Mouse (Mus musculus) limb, embryonic 14.5 days (tissue): ENCODE results near the gene Lpp. TPM values are rescaled to one million over a fixed set of nuclear protein-coding genes. Genes with fewer than 3 reads are reported as not detected.

Source experiments
- ATAC-seq: fragments of 200-750 bp; cut with Nextera tagmentation; 2 replicates; pipeline ENCODE4 v1.8.0; 2017; ENCODE audit warnings: low read depth, moderate number of reproducible peaks, moderate TSS enrichment; ENCODE audit not compliant: low FRiP score
- DNase-seq: peaks from one replicate; pipeline ENCODE4 v3.0.0-alpha.2; 2015; ENCODE audit warnings: low spot score
- H3K27ac ChIP-seq: fragments of 300-500 bp; sonication (generic); replicated peaks from 2 replicates; pipeline ENCODE4 v1.5.1; 2014; ENCODE audit warnings: low read depth, mild to moderate bottlenecking, low read length, moderate library complexity, mixed read lengths
- H3K27me3 ChIP-seq: fragments of 300-500 bp; sonication (generic); 2 replicates; pipeline ENCODE4 v1.6.1; 2014; ENCODE audit warnings: low read length, mixed read lengths; ENCODE audit not compliant: control insufficient read depth, insufficient read depth
- H3K36me3 ChIP-seq: fragments of 300-500 bp; sonication (generic); 2 replicates; pipeline ENCODE4 v1.6.1; 2014; ENCODE audit warnings: mild to moderate bottlenecking, low read length, moderate library complexity, mixed read lengths; ENCODE audit not compliant: control insufficient read depth, insufficient read depth
- H3K4me1 ChIP-seq: fragments of 300-500 bp; sonication (generic); 2 replicates; pipeline ENCODE4 v1.6.1; 2014; ENCODE audit warnings: antibody characterized with exemption, low read length, mixed read lengths; ENCODE audit not compliant: control insufficient read depth, insufficient read depth
- H3K4me2 ChIP-seq: fragments of 300-500 bp; sonication (generic); replicated peaks from 2 replicates; pipeline ENCODE4 v1.6.1; 2014; ENCODE audit warnings: low read depth, mild to moderate bottlenecking, low read length, moderate library complexity; ENCODE audit not compliant: severe bottlenecking
- H3K4me3 ChIP-seq: fragments of 300-500 bp; sonication (generic); replicated peaks from 2 replicates; pipeline ENCODE4 v1.5.1; 2014; ENCODE audit warnings: low read length
- H3K9ac ChIP-seq: fragments of 300-500 bp; sonication (generic); 2 replicates; pipeline ENCODE4 v1.6.1; 2014; ENCODE audit warnings: mild to moderate bottlenecking, low read depth, low read length, moderate library complexity; ENCODE audit not compliant: severe bottlenecking
- H3K9me3 ChIP-seq: fragments of 300-500 bp; sonication (generic); 2 replicates; pipeline ENCODE4 v1.6.1; 2016; ENCODE audit warnings: low read length; ENCODE audit not compliant: control insufficient read depth
- POLR2A ChIP-seq: fragments of 200-500 bp; IDR thresholded peaks from 2 replicates; pipeline ENCODE4 v1.8.0; 2012; ENCODE audit warnings: inconsistent platforms, mild to moderate bottlenecking, moderate library complexity, borderline replicate concordance; ENCODE audit not compliant: insufficient read depth, insufficient read length; ENCODE audit errors: extremely low read depth
- WGBS: fragments of 180-500 bp; shearing (Covaris S2); extraction: QIAGEN DNeasy Blood & Tissue Kit; methylation state at CpG from one replicate; pipeline ENCODE4 v1.1.7; 2014; 5-methylcytosine and 5-hydroxymethylcytosine counted together
- polyA plus RNA-seq, 2 experiments: library from polyadenylated mRNA; depleted of rRNA in 1 of 2; stranded (reverse) in 1 of 2; unstranded in 1 of 2; fragments of >200 nt; fragmentation: Nextera tagmentation in 1 of 2; extraction: Ambion mirVana in 1 of 2; gene quantifications; 2 replicates each; pipeline versions ENCODE4 v1.2.1 to v1.2.3; 2012 to 2014

Lpp gene
- polyA plus RNA-seq, 2 experiments: 15.1 to 46.7 TPM

DNA sequence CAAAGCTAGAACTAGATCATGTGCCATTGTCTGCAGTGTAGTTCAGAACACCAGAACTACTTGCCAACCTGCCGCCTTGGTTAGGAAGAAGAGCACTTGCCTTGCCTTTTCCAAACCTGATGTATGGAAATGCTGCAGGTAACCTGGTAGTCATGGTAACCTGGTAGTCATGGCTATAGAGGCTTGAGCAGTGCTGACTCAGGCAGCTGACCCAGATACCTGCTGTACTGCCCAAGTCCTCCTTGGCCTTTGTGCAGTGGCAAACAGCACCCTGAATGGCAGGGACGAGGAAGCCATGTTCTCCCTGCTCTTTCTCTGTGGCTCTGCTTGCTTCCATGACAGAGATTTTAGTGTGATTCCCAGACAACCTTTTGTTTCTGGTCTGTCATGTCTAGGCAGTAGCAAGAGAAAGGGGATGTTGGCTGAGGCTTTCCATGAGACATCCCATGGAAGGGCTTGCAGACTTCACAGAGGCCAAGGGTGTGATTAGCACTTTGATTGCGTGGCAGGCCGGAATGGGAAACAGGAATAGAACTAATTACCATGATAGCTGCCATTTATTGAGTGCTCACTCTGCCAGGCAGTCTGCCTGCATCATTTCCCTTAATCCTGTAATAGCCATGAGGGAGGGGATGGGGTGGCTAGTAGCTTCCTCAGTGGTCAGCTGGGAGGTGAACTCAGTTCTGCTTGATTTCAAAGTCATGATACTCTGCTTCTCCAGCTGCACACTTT, 28.5 kb downstream of the Lpp start:
- Histone ChIP-seq H3K36me3 (0 out of 2 replicates have a peak, but pooled peaks cover 2% of the 10 kb centered on the region), H3K9me3 (no peaks in the 10 kb centered on the region), H3K4me1 (peaks cover 17% of the 10 kb centered on the region), H3K27me3 (no peaks in the 10 kb centered on the region), H3K4me2 (no peak overlapping the region), H3K9ac (no peak overlapping the region), H3K27ac (no peak overlapping the region), H3K4me3 (no peak overlapping the region)
- TF ChIP-seq POLR2A: no peak
- DNase-seq: no peak
- no peak for ATAC-seq
- WGBS: 65% methylated on average over 4 of the region's 4 CpGs

DNA sequence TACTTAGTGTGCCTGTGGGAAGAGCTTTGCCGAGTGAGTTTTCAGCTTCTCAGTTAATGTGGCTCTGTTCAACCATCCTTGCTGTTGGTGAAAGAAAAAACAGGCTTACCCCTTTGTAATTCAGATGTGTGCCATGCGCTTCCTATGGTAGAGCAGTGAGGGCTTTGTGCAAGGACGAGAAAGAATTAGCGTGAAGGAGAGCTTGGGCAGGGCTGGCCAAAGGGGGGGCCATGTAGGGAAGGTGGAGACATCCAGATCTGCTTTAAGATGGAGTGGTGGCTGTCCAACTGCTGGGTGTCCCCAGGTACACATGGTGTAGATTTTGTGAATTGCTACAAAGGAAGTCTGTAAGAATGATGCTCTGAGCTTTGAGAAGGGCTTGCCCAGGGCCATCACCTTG, 29.9 kb downstream of the Lpp start:
- DNase-seq (no peak), ATAC-seq (no peak)
- no peak for TF ChIP-seq POLR2A
- H3K27me3 ChIP-seq: no peaks in the 10 kb centered on the region
- no peak overlapping the region for H3K4me2 ChIP-seq
- 0 out of 2 replicates have a peak, but pooled peaks cover 2% of the 10 kb centered on the region for H3K36me3 ChIP-seq
- 88% methylated on average over 4 of the region's 4 CpGs for WGBS
- H3K9me3 ChIP-seq: no peaks in the 10 kb centered on the region
- peaks cover 15% of the 10 kb centered on the region for H3K4me1 ChIP-seq
- H3K4me3 ChIP-seq: no peak overlapping the region
- H3K9ac ChIP-seq: no peak overlapping the region
- H3K27ac ChIP-seq: no peak overlapping the region

DNA sequence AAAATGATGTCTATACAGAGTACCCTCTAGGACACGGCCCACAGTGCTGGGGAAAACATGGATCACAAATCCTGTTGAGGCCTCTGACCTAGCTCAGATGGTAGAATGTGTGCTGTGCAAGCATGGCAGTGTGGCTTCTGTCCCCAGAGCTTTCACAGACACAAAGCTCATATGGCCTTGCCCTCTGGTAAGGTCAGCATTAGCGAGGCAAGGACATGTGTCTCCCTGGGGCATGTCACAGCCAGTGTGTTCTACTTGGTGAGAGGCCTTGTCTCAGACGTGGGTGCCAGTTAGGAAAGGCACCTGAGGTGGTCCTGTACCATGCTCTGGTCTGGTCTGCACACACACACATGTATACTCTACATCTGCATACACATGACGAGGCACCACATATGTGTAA, 30.4 kb downstream of the Lpp start:
- TF ChIP-seq POLR2A: no peak
- no peak overlapping the region for H3K9ac ChIP-seq
- H3K4me3 ChIP-seq: no peak overlapping the region
- 71% methylated on average over 4 of the region's 4 CpGs for WGBS
- H3K4me1 ChIP-seq: peaks cover 15% of the 10 kb centered on the region
- DNase-seq (no peak), ATAC-seq (no peak)
- no peaks in the 10 kb centered on the region for H3K9me3 ChIP-seq
- no peak overlapping the region for H3K4me2 ChIP-seq
- H3K27me3 ChIP-seq: no peaks in the 10 kb centered on the region
- no peak overlapping the region for H3K27ac ChIP-seq
- 0 out of 2 replicates have a peak, but pooled peaks cover 2% of the 10 kb centered on the region for H3K36me3 ChIP-seq

DNA sequence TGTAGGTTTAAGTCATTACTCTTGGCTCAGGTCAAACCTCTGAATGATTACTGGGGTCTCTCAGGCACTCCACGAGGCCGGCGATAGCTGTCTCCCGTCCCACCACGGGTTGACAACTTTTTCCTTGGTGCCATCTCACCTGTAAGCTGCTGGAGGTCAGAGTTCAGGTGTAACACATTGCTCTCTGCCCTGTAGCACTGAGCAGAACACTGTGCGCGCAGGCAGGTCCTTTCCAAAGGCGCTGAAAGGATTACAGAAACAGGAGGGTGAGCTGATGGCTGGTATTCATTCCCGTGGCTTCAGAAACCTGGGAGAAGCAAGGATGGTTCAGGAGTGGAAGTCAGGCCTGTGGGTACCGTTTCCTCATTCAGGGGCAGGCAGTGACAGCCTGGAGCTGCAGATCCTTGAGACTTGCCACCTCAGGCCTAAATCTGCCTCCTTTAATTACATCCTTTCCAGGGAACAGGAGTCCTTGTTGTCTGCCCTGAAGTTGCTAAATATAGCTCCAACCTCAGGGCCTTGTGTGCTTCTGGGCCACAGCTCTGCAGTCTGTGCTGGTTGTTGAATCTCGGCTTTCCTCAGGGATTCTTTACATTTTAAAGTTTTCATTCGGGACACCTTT, 31.2 kb downstream of the Lpp start:
- Histone ChIP-seq H3K27ac (peak overlapping the region; percentile 15; the same call in 1 of the 2 replicates), H3K9me3 (no peaks in the 10 kb centered on the region), H3K36me3 (0 out of 2 replicates have a peak, but pooled peaks cover 2% of the 10 kb centered on the region), H3K27me3 (no peaks in the 10 kb centered on the region), H3K4me3 (no peak overlapping the region), H3K4me2 (no peak overlapping the region), H3K9ac (no peak overlapping the region), H3K4me1 (peaks cover 15% of the 10 kb centered on the region)
- TF ChIP-seq POLR2A: no peak
- no peak for ATAC-seq
- 55% methylated on average over 12 of the region's 12 CpGs for WGBS
- DNase-seq: no peak

DNA sequence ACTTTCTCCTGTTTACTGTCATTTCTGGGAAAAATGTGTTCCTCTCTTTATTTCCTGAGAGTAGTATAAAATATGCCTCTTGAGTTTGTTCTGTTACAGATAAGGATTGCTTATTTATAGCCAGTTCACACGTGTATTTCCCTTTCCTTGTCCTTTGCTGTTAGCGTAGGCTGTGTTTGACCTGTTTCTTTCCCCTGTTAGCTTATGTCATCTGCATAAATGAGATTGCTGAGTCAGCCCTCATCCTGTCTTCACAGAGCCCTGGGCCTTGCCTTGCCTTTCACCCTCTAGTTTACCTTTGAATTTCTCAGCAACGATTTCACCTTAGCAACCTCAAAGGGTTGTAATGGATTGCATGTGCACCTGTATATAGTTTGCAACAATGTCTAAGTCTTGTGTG, 32.5 kb downstream of the Lpp start:
- Histone ChIP-seq H3K9me3 (no peaks in the 10 kb centered on the region), H3K27me3 (no peaks in the 10 kb centered on the region), H3K9ac (no peak overlapping the region), H3K4me1 (peaks cover 15% of the 10 kb centered on the region), H3K4me3 (no peak overlapping the region), H3K36me3 (0 out of 2 replicates have a peak, but pooled peaks cover 2% of the 10 kb centered on the region), H3K4me2 (no peak overlapping the region), H3K27ac (no peak overlapping the region)
- ATAC-seq (no peak), DNase-seq (no peak)
- TF ChIP-seq POLR2A: no peak
- 77% methylated on average over 3 of the region's 3 CpGs for WGBS
